Mouse (Mus musculus) small intestine, adult 2 months (tissue): ENCODE results near the gene Cnbp. TPM values are rescaled to one million over a fixed set of nuclear protein-coding genes. Genes with fewer than 3 reads are reported as not detected.
A peak's percentile ranks its signal among the peaks of the same experiment; 100 is the strongest.

Source experiments
- H3K27ac ChIP-seq: fragments of 200-500 bp; 2 replicates; pipeline ENCODE4 v1.5.1; 2012; ENCODE audit warnings: low read depth, low read length, control low read depth, inconsistent platforms; ENCODE audit not compliant: insufficient read depth
- H3K27me3 ChIP-seq: fragments of 200-500 bp; 2 replicates; pipeline ENCODE4 v1.6.1; 2012; ENCODE audit warnings: mild to moderate bottlenecking, moderate library complexity, low read length, inconsistent platforms; ENCODE audit not compliant: control insufficient read depth, insufficient read depth
- H3K36me3 ChIP-seq: fragments of 200-500 bp; 2 replicates; pipeline ENCODE4 v1.6.1; 2012; ENCODE audit warnings: mild to moderate bottlenecking, low read length, control low read depth, inconsistent platforms; ENCODE audit not compliant: control insufficient read depth, insufficient read depth
- H3K4me1 ChIP-seq: fragments of 200-500 bp; 2 replicates; pipeline ENCODE4 v1.6.1; 2012; ENCODE audit warnings: low read length, inconsistent platforms, mixed read lengths; ENCODE audit not compliant: control insufficient read depth, insufficient read depth, insufficient read length
- H3K4me3 ChIP-seq: fragments of 200-500 bp; 2 replicates; pipeline ENCODE4 v1.5.1; 2012; ENCODE audit warnings: low read depth, mild to moderate bottlenecking, control low read depth, inconsistent platforms, low read length, moderate library complexity
- CTCF ChIP-seq: fragments of 200-500 bp; IDR thresholded peaks from 2 replicates; pipeline ENCODE4 v1.5.1; 2012; ENCODE audit warnings: low read depth, mild to moderate bottlenecking, control low read depth, inconsistent platforms, low read length, moderate library complexity, mixed read lengths; ENCODE audit not compliant: insufficient replicate concordance, insufficient read length; ENCODE audit errors: extremely low read depth
- POLR2A ChIP-seq: fragments of 200-500 bp; IDR thresholded peaks from 2 replicates; pipeline ENCODE4 v1.6.1; 2012; ENCODE audit warnings: low read depth, mild to moderate bottlenecking, control low read depth, inconsistent platforms, low read length, moderate library complexity
- whole genome bisulfite sequencing: fragments of 180-500 bp; shearing (Covaris S2); methylation state at CpG from one replicate; pipeline ENCODE4 v1.1.7; 2018; 5-methylcytosine and 5-hydroxymethylcytosine counted together
- polyA plus RNA-seq: library from polyadenylated mRNA; depleted of rRNA; stranded (reverse); fragments of >200 nt; gene quantifications from 2 replicates; pipeline ENCODE4 v1.2.3, GENCODE M21; 2012

Gene Cnbp
- polyA plus RNA-seq, 1 experiment = 77.3 TPM

DNA sequence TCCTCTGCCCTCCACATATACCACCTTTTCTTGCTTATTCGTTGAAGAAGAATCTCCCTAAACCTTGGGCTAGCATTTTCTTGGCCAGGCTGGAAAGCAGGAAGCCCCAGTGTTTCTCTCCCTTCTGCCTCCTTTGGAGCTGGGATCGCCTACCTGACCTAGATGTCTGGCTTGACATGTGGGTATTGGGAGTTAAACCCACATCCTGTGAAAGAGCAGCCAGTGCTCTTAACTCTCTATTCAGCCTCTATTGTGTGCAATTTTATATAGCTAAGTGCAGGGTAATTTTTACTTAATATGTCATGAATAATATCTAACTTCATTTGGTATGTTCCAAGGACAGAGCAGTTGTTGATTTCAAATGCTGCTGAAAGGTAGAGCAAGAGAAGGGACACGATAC lies 28.7 kb upstream of the Cnbp start:
- no peaks in the 10 kb centered on the region for H3K36me3 ChIP-seq
- 75% methylated on average over 3 of the region's 3 CpGs for WGBS
- no peaks in the 10 kb centered on the region for H3K27me3 ChIP-seq
- H3K4me1 ChIP-seq = peaks cover 21% of the 10 kb centered on the region
- TF ChIP-seq CTCF (no peak), POLR2A (no peak)
- H3K27ac ChIP-seq = no peak overlapping the region
- no peak overlapping the region for H3K4me3 ChIP-seq

DNA sequence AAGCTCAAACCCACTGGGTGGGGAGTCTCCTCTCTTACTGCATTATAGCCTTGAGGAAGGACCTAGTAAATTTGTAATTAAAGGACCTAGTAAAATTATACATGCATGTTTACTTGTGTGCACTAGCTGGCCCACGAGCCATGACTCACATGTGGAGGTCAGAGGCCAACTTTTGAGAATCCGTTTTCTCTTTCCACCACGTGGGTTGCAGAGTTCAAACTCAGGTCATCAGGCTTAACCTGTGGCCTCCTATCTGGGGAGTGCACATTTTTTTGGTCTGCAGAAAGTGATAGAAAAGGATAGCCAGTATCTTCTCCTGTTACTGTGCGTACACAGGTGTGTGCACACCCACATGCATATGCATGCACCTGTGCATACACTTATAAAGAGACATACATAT lies 28.1 kb upstream of the Cnbp start:
- Histone ChIP-seq H3K27ac (no peak overlapping the region), H3K36me3 (no peaks in the 10 kb centered on the region), H3K4me3 (no peak overlapping the region), H3K27me3 (no peaks in the 10 kb centered on the region), H3K4me1 (peaks cover 22% of the 10 kb centered on the region)
- WGBS = 16% methylated on average over 4 of the region's 4 CpGs
- no peak for TF ChIP-seq CTCF
- no peak for TF ChIP-seq POLR2A

DNA sequence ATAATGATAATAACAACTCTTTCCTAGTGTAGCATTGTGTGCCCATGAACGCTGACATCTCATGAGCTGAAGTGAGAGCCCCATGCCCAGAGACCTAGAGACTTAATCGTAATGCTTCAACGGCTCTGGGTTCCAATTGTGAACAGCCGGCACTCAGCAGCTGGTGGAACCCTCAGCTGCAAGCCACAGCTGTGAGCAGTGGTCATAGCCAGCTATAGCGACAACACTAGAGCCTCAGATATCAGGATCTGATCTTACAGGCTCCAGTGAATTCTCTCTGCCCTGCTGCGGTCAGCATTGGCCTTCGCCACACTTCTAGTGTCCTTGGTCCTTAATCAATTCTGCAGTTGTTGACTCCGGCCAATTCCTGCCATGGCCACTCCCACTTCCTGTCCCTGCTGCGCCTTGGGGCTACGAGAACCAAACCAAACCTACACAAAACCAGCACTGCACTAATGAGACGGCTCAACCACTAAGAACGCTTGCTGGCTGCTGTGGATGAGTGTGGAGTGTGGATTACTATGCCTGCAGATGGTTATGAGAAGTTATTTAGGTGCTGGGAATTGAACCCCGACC lies 25.2 kb upstream of the Cnbp start:
- Histone ChIP-seq H3K4me3 (no peak overlapping the region), H3K36me3 (no peaks in the 10 kb centered on the region), H3K4me1 (peaks cover 28% of the 10 kb centered on the region), H3K27ac (peak overlapping the region; percentile 93), H3K27me3 (no peaks in the 10 kb centered on the region)
- TF ChIP-seq POLR2A (no peak), CTCF (no peak)
- WGBS = 70% methylated on average over 13 of the region's 13 CpGs

DNA sequence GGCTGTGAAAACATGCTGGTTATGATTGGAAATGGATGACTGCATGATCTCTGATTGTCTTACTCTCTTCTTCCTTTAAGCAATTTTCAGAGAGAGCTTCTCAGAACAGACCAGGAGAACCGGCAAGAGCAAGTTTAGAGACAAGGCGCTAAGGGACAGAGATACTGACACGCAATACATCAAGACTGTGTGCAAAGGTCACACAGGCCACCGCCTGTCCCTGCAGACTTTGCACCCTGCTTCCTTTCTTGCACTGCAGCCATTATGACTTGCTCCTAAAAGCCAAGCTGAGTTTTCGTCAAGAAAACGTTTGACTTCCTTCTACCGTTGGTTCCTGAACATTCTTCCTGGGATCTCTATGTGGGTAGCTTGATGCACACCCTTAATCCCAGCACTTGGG lies 24.7 kb upstream of the Cnbp start:
- Histone ChIP-seq H3K27ac (peak overlapping the region; percentile 97), H3K27me3 (no peaks in the 10 kb centered on the region), H3K4me3 (no peak overlapping the region), H3K36me3 (no peaks in the 10 kb centered on the region), H3K4me1 (peaks cover 28% of the 10 kb centered on the region)
- WGBS = 27% methylated on average over 7 of the region's 7 CpGs
- TF ChIP-seq POLR2A = no peak

DNA sequence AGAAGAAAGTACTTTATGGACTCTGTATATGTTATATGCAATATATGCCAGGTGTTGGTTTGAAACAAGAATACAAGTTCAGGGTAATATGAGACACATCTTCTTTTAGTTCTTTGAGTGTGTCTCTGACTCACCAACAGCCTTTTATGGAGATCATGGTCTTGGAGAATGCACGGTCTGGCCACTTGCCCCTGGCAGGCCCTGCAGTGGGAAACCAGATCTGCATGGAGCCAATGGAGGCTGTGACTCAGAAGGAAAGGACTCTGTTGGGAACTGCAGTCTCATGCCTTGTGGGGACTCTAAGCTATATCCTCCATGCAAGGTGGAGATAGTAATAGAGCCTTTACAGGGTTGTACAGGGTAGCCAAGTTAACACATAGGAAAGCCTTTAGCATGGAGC lies 24.2 kb upstream of the Cnbp start:
- no peaks in the 10 kb centered on the region for H3K27me3 ChIP-seq
- peak overlapping the region; percentile 97 for H3K27ac ChIP-seq
- TF ChIP-seq POLR2A (no peak), CTCF (no peak)
- WGBS = 28% methylated on average over 1 of the region's 1 CpGs
- H3K4me3 ChIP-seq = no peak overlapping the region
- H3K4me1 ChIP-seq = peaks cover 28% of the 10 kb centered on the region
- H3K36me3 ChIP-seq = no peaks in the 10 kb centered on the region

DNA sequence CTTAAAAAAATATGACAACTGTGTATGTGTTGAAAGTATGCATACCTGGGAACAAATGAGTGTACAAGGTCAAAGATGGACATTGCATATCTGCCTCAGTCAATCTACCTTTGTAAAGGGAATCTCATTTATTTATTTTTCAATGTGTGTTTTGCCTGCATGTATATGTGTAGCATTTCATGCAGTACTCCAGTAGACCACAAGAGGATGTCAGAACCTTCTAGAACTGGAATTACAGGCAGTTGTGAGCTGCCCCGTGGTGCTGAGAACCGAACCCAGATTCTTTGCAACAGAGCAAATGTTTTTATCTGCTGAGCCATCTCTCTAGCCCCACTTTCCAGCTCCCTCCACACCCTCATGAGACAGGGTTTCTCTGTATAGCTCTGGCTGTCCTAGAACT lies 23.1 kb upstream of the Cnbp start:
- TF ChIP-seq CTCF = no peak
- TF ChIP-seq POLR2A = no peak
- H3K27me3 ChIP-seq = no peaks in the 10 kb centered on the region
- H3K27ac ChIP-seq = no peak overlapping the region
- no peaks in the 10 kb centered on the region for H3K36me3 ChIP-seq
- H3K4me3 ChIP-seq = no peak overlapping the region
- H3K4me1 ChIP-seq = peaks cover 29% of the 10 kb centered on the region
- 92% methylated on average over 2 of the region's 2 CpGs for WGBS

DNA sequence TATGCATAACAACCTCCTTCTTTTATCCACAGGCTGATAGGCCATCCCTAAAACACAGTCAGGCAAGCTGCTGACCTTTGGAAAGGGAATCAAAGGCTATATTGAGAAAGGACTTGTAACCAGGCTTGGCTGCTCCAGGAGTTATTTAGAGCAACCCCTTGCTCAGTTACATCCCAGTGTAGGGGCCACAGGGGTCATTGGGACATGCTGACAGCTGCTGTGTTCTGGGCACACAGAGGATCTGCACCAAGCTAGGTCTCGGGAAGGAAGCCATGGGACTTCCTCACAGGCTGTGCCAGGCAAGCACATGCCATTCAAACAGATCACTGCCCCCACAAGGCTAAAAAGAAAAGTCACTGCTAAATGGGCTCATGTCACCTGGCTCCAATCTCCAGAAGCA lies 22.2 kb upstream of the Cnbp start:
- H3K27me3 ChIP-seq = no peaks in the 10 kb centered on the region
- H3K27ac ChIP-seq = peak overlapping the region; percentile 62
- WGBS = 24% methylated on average over 1 of the region's 1 CpGs
- H3K4me1 ChIP-seq = peaks cover 29% of the 10 kb centered on the region
- no peak overlapping the region for H3K4me3 ChIP-seq
- no peaks in the 10 kb centered on the region for H3K36me3 ChIP-seq
- TF ChIP-seq CTCF (no peak), POLR2A (no peak)

DNA sequence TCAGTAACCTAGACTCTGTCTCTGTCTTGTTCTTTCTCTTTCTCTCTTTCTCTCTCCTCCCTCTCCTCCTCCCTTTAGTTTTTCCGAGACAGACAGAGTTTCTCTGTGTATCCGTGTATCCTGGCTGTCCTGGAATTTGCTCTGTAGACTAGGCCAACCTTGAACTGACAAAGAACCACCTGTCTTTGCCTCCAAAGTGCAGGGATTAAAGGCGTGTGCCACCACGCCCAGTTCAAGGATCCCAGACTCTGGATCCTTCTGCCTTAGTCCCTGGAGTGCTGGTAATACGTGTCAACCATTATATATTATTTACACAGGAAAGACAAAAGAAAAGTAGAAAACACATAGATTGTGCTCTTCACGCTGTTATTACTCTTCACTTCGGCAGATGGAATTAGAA lies 20.3 kb upstream of the Cnbp start:
- Histone ChIP-seq H3K4me1 (peaks cover 27% of the 10 kb centered on the region), H3K27me3 (no peaks in the 10 kb centered on the region), H3K36me3 (no peaks in the 10 kb centered on the region), H3K4me3 (no peak overlapping the region), H3K27ac (peak overlapping the region; percentile 94)
- 35% methylated on average over 7 of the region's 7 CpGs for WGBS
- TF ChIP-seq POLR2A (no peak), CTCF (no peak)
